Mouse (Mus musculus): ENCODE measurements at regions not wholly inside any gene's neighbourhood (a gene's known extent, or its start where the extent isn't known, plus 50 kb on each side); places are given as distances from the start of the nearest gene placed in this dataset.
A peak's percentile ranks its signal among the peaks of the same experiment; 100 is the strongest.
"Not testable (repeated sequence)": the region's sequence is repeated elsewhere in the genome, so short reads cannot be mapped to it uniquely, and the experiment has no call there.

GRCm38 (mm10) chr11:24296893-24297624 lies 219.2 kb downstream of the Bcl11a start:
- DNase-seq (ENCODE audit: low spot score): peak; percentile 33

DNA sequence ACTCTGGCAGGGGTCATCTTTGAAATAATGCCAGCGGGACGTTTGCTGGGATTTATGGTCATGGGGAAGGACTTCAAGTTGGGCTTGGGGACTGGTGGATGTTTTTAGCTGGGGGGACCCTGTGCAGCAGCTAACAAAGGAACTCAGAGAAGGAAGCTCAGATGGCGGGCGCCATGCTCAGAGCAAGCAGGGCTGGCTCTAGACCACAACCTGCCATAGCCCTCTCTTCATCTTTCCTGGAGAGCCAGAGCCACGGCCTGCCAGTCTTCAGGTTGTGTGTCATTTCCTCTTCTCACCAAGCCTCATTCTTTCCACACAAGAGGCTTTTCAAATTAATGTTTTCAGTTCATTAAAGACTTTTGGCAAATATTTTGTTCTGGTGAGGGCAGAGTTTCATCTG lies 219.9 kb downstream of the Bcl11a start:
- DNase-seq (ENCODE audit: low spot score): no peak

GRCm38 (mm10) chr11:24300351-24300750 lies 222.5 kb downstream of the Bcl11a start:
- no peak for DNase-seq (ENCODE audit: low spot score)

- no peak for DNase-seq (ENCODE audit: low spot score)
Observed at GRCm38 (mm10) chr11:24301201-24301600, 223.3 kb downstream of the Bcl11a start.

DNA sequence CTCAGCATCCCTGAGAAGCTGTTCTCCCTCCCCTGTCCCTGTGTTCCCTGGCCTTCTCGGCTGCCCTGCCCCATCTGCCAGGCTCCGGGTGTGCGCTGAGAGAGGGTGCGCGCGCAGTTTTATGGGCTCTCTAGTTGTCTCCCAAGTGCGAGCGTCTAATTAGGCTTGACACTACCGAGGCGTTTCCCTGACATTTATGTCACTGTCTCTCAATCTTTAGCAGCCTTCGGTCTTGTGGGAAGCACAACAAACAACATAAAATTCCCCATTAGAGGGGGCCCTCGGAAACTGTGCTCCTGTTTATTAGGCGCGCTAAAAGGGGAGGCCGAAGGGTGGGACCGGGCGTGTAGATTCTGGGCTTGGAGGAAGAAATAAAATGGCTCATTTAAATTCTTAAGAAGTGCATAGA lies 227.3 kb downstream of the Bcl11a start:
- DNase-seq (ENCODE audit: low spot score): peak; percentile 25

- peak; percentile 28 for DNase-seq (ENCODE audit: low spot score)
Observed at GRCm38 (mm10) chr11:24305691-24306090, 227.8 kb downstream of the Bcl11a start.

DNA sequence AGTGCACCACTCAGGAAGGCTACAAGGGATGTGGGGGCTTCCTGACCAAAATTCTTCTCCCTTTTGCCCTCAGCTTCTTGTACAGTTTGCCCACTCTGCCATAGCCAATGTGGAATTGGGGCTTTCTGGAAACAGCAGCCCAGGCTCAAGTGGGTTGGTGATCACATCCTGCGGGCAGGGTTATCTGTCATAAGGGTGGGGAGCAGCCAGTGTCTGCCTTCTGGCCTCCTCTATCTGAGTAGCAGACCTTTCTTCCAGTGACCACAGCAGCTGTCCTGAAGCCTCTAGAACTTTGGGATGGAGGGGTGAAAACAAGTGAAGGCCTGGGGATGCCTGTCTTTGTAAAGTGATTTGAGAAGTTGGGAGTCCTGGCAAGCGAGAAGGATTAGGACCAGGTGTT lies 228.2 kb downstream of the Bcl11a start:
- DNase-seq (ENCODE audit: low spot score): no peak

GRCm38 (mm10) chr11:24307601-24308252 lies 229.9 kb downstream of the Bcl11a start:
- DNase-seq (ENCODE audit: low spot score): no peak

DNA sequence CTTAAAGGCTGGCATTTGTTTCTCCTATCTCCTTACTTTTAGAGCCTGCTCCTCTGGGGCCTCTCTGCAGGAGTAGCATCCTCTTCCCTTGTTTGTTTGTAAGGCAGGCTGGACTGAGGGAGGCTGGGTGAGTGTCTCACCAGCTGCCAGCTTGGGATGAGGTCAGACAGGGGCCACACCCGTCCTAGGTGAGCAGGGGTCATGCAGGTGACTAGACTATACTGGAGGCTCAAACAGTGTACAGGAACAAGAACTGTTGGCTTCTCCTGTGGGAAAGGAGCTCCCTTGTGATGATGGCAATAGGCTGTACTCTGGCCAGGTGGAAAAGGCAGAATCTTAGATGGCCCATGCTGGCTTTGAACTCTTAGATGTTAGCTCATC lies 230.4 kb downstream of the Bcl11a start:
- no peak for DNase-seq (ENCODE audit: low spot score)

GRCm38 (mm10) chr11:24314046-24314445 lies 236.2 kb downstream of the Bcl11a start:
- DNase-seq (ENCODE audit: low spot score): no peak

- DNase-seq (ENCODE audit: low spot score): no peak
Observed at GRCm38 (mm10) chr11:24315582-24315981, 237.7 kb downstream of the Bcl11a start.

- no peak for DNase-seq (ENCODE audit: low spot score)
Observed at GRCm38 (mm10) chr11:24316198-24316597, 238.3 kb downstream of the Bcl11a start.

- no peak for DNase-seq (ENCODE audit: low spot score)
Observed at GRCm38 (mm10) chr11:24317989-24318735, 240.3 kb downstream of the Bcl11a start.

DNA sequence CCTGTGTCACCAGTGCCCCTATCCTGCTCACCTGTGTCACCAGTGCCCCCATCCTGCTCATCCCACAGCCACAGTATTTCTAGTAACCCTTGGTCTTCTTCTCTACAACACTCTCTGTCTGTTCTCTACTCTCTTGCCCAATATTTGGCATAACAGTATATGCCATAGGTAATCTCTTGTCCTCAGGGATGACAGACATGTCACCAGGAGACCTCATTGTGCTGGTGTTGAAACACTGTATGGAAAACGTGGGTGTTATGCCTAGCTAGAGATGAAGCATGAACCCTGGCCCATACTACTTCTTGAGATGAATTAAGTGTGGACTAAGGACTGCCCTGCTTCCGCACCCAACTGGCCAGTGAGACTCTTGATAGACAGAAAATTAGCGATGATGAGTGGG lies 241.4 kb downstream of the Bcl11a start:
- no peak for DNase-seq (ENCODE audit: low spot score)

- DNase-seq (ENCODE audit: low spot score): not testable (repeated sequence)
Observed at GRCm38 (mm10) chr11:24322412-24322811, 244.6 kb downstream of the Bcl11a start.

DNA sequence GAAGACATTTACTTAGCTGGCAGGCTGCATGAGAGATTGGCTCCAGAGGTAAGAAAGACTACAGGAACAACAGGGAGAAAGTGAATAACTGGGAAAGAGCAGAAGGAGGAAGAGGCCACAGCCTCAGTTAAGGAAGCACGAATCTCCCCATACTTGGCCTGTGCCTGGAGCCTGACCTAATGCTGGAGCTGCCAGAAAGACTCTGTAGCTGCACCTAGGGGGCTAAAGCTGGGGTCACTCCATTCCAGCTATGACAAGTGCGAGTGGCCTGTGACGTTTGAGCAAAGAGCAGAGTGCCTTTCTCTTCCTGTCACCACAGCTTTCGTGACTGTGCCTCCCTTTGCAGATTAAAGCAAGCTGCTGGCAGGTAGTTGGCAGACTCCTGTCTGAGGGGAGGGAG lies 250.6 kb downstream of the Bcl11a start:
- DNase-seq (ENCODE audit: low spot score): no peak

- no peak for DNase-seq (ENCODE audit: low spot score)
Observed at GRCm38 (mm10) chr11:24330366-24331124, 252.7 kb downstream of the Bcl11a start.

DNA sequence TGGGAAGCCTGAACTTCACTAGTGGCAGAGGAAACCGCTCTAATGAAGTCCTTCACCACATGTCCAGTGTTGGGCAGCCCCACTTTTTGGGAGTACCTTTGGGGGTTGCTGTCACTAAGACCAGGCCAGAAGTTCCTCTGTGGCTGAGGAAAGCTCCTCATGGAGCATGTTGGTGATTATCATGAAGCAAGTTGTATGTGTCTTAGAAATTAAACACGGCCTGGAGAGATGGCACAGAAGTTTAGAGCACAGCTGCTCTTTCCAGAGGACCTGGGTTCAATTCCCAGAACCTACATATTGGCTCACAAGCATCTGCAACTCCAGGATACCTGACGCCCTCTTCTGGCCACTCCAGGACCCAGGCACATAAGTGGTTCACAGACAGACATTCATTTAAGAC lies 254.4 kb downstream of the Bcl11a start:
- no peak for DNase-seq (ENCODE audit: low spot score)

- no peak for DNase-seq (ENCODE audit: low spot score)
Observed at GRCm38 (mm10) chr11:24333111-24333510, 255.3 kb downstream of the Bcl11a start.

DNA sequence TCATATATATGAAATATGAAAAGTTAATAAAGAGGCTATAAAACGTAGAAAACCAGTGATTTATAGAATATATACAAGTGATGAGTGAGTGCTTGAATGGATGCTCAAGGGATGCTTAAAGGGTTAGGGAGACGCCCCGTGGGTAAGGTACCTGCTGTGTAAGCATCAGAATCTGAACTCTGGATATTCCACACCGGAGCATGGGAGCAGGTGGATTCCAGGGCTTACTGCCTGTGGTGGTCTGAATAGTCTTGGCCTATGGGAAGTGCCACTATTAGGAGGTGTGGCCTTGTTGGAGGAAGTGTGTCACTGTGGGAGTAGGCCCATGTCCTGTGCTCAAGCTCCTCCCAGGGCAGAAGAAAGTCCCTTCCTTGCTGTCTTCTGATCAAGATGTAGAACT lies 257.4 kb downstream of the Bcl11a start:
- no peak for DNase-seq (ENCODE audit: low spot score)

DNA sequence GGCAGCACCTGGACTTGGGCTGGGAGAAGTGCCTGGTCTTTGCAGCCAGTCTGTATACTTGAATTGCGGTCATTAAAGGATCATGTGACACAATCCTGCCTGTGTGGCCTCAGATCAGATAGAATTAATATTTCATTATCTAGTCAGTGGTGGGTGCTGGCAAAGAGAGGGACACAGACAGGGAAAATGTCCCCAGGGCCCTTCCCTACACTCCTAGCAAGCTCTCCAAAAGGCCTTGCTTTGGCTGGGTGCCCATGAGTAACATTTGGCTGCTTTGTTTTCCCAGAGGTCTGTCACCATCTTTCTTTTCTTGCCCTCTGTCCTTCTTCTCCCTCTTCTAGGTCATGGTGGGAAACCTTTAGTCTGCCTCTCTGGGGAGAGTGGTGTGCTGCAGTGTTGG lies 260.3 kb downstream of the Bcl11a start:
- DNase-seq (ENCODE audit: low spot score): no peak

DNA sequence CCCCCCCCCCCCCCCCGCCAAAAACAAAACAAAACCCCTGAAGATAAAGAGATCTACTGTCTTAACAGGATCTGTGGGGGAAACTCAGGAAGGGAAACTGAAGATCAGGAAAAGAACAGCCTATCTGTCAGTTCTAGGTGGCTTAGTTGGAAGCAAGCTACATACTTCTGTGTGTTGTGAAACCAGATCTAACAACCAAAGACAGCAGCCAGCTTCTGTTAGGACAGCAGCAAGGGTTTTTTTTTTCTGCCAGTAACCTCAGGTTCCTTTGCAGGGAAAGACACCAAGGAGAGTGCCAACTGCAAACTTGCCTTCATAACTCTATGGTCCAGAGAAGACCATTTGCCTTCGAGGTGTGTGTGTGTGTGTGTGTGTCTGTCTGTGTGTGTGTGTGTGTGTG lies 261.2 kb downstream of the Bcl11a start:
- no peak for DNase-seq (ENCODE audit: low spot score)
